Mouse (Mus musculus): Measurements from ENCODE around the gene Ssx2ip. TPM values are rescaled to one million over a fixed set of nuclear protein-coding genes. Genes with fewer than 3 reads are reported as not detected.
A peak's percentile ranks its signal among the peaks of the same experiment; 100 is the strongest.

Ssx2ip gene
- polyA plus RNA-seq, 1 experiment from 2014 or later = 16.8 TPM

- no peak overlapping the region for H3K27ac ChIP-seq (ENCODE audit: low read length)
- no peak for ATAC-seq (replicated peaks; ENCODE audit: extremely low read depth, insufficient read depth, low FRiP score)
- peaks cover 11% of the 10 kb centered on the region for H3K4me1 ChIP-seq (ENCODE audit: control insufficient read depth, insufficient read depth, low read length)
- H3K27me3 ChIP-seq (ENCODE audit: control insufficient read depth, insufficient read depth, low read length) = no peaks in the 10 kb centered on the region
- no peak overlapping the region for H3K4me3 ChIP-seq (ENCODE audit: low read length)
- no peaks in the 10 kb centered on the region for H3K36me3 ChIP-seq (ENCODE audit: control insufficient read depth, insufficient read depth)
- WGBS = 80% methylated on average over 2 of the region's 2 CpGs
- H3K9ac ChIP-seq (ENCODE audit: low read length) = no peak overlapping the region
- no peaks in the 10 kb centered on the region for H3K9me3 ChIP-seq (replicated peaks; ENCODE audit: control insufficient read depth, low read length)
- no peak overlapping the region for H3K4me2 ChIP-seq (ENCODE audit: low read depth, low read length)
Measured at GRCm38 (mm10) chr3:146412008-146412407, 7.6 kb downstream of the Ssx2ip start.

- Histone ChIP-seq H3K4me3 (ENCODE audit: low read length) (no peak overlapping the region), H3K4me2 (ENCODE audit: low read depth, low read length) (no peak overlapping the region), H3K9me3 (replicated peaks; ENCODE audit: control insufficient read depth, low read length) (no peaks in the 10 kb centered on the region), H3K4me1 (ENCODE audit: control insufficient read depth, insufficient read depth, low read length) (peaks cover 11% of the 10 kb centered on the region), H3K9ac (ENCODE audit: low read length) (no peak overlapping the region), H3K27me3 (ENCODE audit: control insufficient read depth, insufficient read depth, low read length) (no peaks in the 10 kb centered on the region), H3K27ac (ENCODE audit: low read length) (no peak overlapping the region), H3K36me3 (ENCODE audit: control insufficient read depth, insufficient read depth) (no peaks in the 10 kb centered on the region)
- WGBS = 70% methylated on average over 7 of the region's 7 CpGs
- ATAC-seq (replicated peaks; ENCODE audit: extremely low read depth, insufficient read depth, low FRiP score) = no peak
Measured at GRCm38 (mm10) chr3:146412480-146412879, 8.0 kb downstream of the Ssx2ip start.

- H3K9me3 ChIP-seq (replicated peaks; ENCODE audit: control insufficient read depth, low read length) = no peaks in the 10 kb centered on the region
- no peak overlapping the region for H3K4me3 ChIP-seq (ENCODE audit: low read length)
- no peaks in the 10 kb centered on the region for H3K36me3 ChIP-seq (ENCODE audit: control insufficient read depth, insufficient read depth)
- H3K27ac ChIP-seq (ENCODE audit: low read length) = no peak overlapping the region
- no peak overlapping the region for H3K9ac ChIP-seq (ENCODE audit: low read length)
- no peak for ATAC-seq (replicated peaks; ENCODE audit: extremely low read depth, insufficient read depth, low FRiP score)
- H3K4me2 ChIP-seq (ENCODE audit: low read depth, low read length) = no peak overlapping the region
- WGBS = 78% methylated on average over 13 of the region's 13 CpGs
- H3K27me3 ChIP-seq (ENCODE audit: control insufficient read depth, insufficient read depth, low read length) = no peaks in the 10 kb centered on the region
- peaks cover 11% of the 10 kb centered on the region for H3K4me1 ChIP-seq (ENCODE audit: control insufficient read depth, insufficient read depth, low read length)
Measured at GRCm38 (mm10) chr3:146413016-146413415, 8.6 kb downstream of the Ssx2ip start.

GRCm38 (mm10) chr3:146413992-146414391 lies 9.6 kb downstream of the Ssx2ip start:
- ATAC-seq (replicated peaks; ENCODE audit: extremely low read depth, insufficient read depth, low FRiP score) = no peak
- Histone ChIP-seq H3K9ac (ENCODE audit: low read length) (no peak overlapping the region), H3K4me2 (ENCODE audit: low read depth, low read length) (no peak overlapping the region), H3K36me3 (ENCODE audit: control insufficient read depth, insufficient read depth) (no peaks in the 10 kb centered on the region), H3K27ac (ENCODE audit: low read length) (no peak overlapping the region), H3K9me3 (replicated peaks; ENCODE audit: control insufficient read depth, low read length) (no peaks in the 10 kb centered on the region), H3K4me3 (ENCODE audit: low read length) (no peak overlapping the region), H3K27me3 (ENCODE audit: control insufficient read depth, insufficient read depth, low read length) (no peaks in the 10 kb centered on the region), H3K4me1 (ENCODE audit: control insufficient read depth, insufficient read depth, low read length) (peaks cover 11% of the 10 kb centered on the region)
- 70% methylated on average over 4 of the region's 4 CpGs for WGBS

- Histone ChIP-seq H3K36me3 (ENCODE audit: control insufficient read depth, insufficient read depth) (0 out of 2 replicates have a peak, but pooled peaks cover 3% of the 10 kb centered on the region), H3K27ac (ENCODE audit: low read length) (no peak overlapping the region), H3K9ac (ENCODE audit: low read length) (no peak overlapping the region), H3K9me3 (replicated peaks; ENCODE audit: control insufficient read depth, low read length) (no peaks in the 10 kb centered on the region), H3K4me1 (ENCODE audit: control insufficient read depth, insufficient read depth, low read length) (peaks cover 11% of the 10 kb centered on the region), H3K4me2 (ENCODE audit: low read depth, low read length) (no peak overlapping the region), H3K4me3 (ENCODE audit: low read length) (no peak overlapping the region), H3K27me3 (ENCODE audit: control insufficient read depth, insufficient read depth, low read length) (no peaks in the 10 kb centered on the region)
- no peak for ATAC-seq (replicated peaks; ENCODE audit: extremely low read depth, insufficient read depth, low FRiP score)
- 84% methylated on average over 12 of the region's 12 CpGs for WGBS
Measured at GRCm38 (mm10) chr3:146414555-146414954, 10.1 kb downstream of the Ssx2ip start.

GRCm38 (mm10) chr3:146417873-146418272 lies 13.4 kb downstream of the Ssx2ip start:
- Histone ChIP-seq H3K36me3 (ENCODE audit: control insufficient read depth, insufficient read depth) (0 out of 2 replicates have a peak, but pooled peaks cover 3% of the 10 kb centered on the region), H3K27ac (ENCODE audit: low read length) (no peak overlapping the region), H3K4me3 (ENCODE audit: low read length) (no peak overlapping the region), H3K4me2 (ENCODE audit: low read depth, low read length) (no peak overlapping the region), H3K4me1 (ENCODE audit: control insufficient read depth, insufficient read depth, low read length) (peaks cover 6% of the 10 kb centered on the region; the same call in 1 of the 2 replicates), H3K27me3 (ENCODE audit: control insufficient read depth, insufficient read depth, low read length) (no peaks in the 10 kb centered on the region), H3K9me3 (replicated peaks; ENCODE audit: control insufficient read depth, low read length) (no peaks in the 10 kb centered on the region), H3K9ac (ENCODE audit: low read length) (no peak overlapping the region)
- WGBS = 93% methylated on average over 8 of the region's 8 CpGs
- no peak for ATAC-seq (replicated peaks; ENCODE audit: extremely low read depth, insufficient read depth, low FRiP score)

- Histone ChIP-seq H3K36me3 (ENCODE audit: control insufficient read depth, insufficient read depth) (peaks cover 6% of the 10 kb centered on the region; the same call in 1 of the 2 replicates), H3K27ac (ENCODE audit: low read length) (0 out of 2 replicates have a peak overlapping the region, but pooled peaks have one; percentile 19), H3K9ac (ENCODE audit: low read length) (no peak overlapping the region), H3K27me3 (ENCODE audit: control insufficient read depth, insufficient read depth, low read length) (no peaks in the 10 kb centered on the region), H3K4me3 (ENCODE audit: low read length) (no peak overlapping the region), H3K4me2 (ENCODE audit: low read depth, low read length) (no peak overlapping the region), H3K9me3 (replicated peaks; ENCODE audit: control insufficient read depth, low read length) (no peaks in the 10 kb centered on the region), H3K4me1 (ENCODE audit: control insufficient read depth, insufficient read depth, low read length) (peaks cover 6% of the 10 kb centered on the region; the same call in 1 of the 2 replicates)
- peak; percentile 25; the same call in 1 of the 2 replicates for ATAC-seq (replicated peaks; ENCODE audit: extremely low read depth, insufficient read depth, low FRiP score)
- WGBS = 65% methylated on average over 7 of the region's 7 CpGs
Measured at GRCm38 (mm10) chr3:146418901-146419300, 14.5 kb downstream of the Ssx2ip start.

GRCm38 (mm10) chr3:146419534-146419933 lies 15.1 kb downstream of the Ssx2ip start:
- WGBS = 76% methylated on average over 9 of the region's 9 CpGs

GRCm38 (mm10) chr3:146419992-146420537 lies 15.6 kb downstream of the Ssx2ip start:
- Histone ChIP-seq H3K9me3 (replicated peaks; ENCODE audit: control insufficient read depth, low read length) (no peaks in the 10 kb centered on the region), H3K9ac (ENCODE audit: low read length) (no peak overlapping the region), H3K27me3 (ENCODE audit: control insufficient read depth, insufficient read depth, low read length) (no peaks in the 10 kb centered on the region), H3K4me2 (ENCODE audit: low read depth, low read length) (no peak overlapping the region), H3K27ac (ENCODE audit: low read length) (no peak overlapping the region), H3K4me3 (ENCODE audit: low read length) (no peak overlapping the region), H3K36me3 (ENCODE audit: control insufficient read depth, insufficient read depth) (peaks cover 6% of the 10 kb centered on the region; the same call in 1 of the 2 replicates), H3K4me1 (ENCODE audit: control insufficient read depth, insufficient read depth, low read length) (peaks cover 6% of the 10 kb centered on the region; the same call in 1 of the 2 replicates)
- no peak for ATAC-seq (replicated peaks; ENCODE audit: extremely low read depth, insufficient read depth, low FRiP score)
- 84% methylated on average over 15 of the region's 15 CpGs for whole genome bisulfite sequencing

More at GRCm38 (mm10) chr3:146419534-146419933, 15.1 kb downstream of the Ssx2ip start:
- H3K36me3 ChIP-seq (ENCODE audit: control insufficient read depth, insufficient read depth) = peaks cover 6% of the 10 kb centered on the region; the same call in 1 of the 2 replicates
- H3K9me3 ChIP-seq (replicated peaks; ENCODE audit: control insufficient read depth, low read length) = no peaks in the 10 kb centered on the region
- no peaks in the 10 kb centered on the region for H3K27me3 ChIP-seq (ENCODE audit: control insufficient read depth, insufficient read depth, low read length)
- H3K4me2 ChIP-seq (ENCODE audit: low read depth, low read length) = no peak overlapping the region
- H3K4me1 ChIP-seq (ENCODE audit: control insufficient read depth, insufficient read depth, low read length) = peaks cover 6% of the 10 kb centered on the region; the same call in 1 of the 2 replicates
- 0 out of 2 replicates have a peak overlapping the region, but pooled peaks have one; percentile 19 for H3K27ac ChIP-seq (ENCODE audit: low read length)
- ATAC-seq (replicated peaks; ENCODE audit: extremely low read depth, insufficient read depth, low FRiP score) = no peak
- H3K4me3 ChIP-seq (ENCODE audit: low read length) = no peak overlapping the region
- H3K9ac ChIP-seq (ENCODE audit: low read length) = no peak overlapping the region

Measured in heart, embryonic 16.5 days (tissue).